Mouse (Mus musculus) heart, adult 10 weeks (tissue): ENCODE data around the gene Mkln1. TPM values are rescaled to one million over a fixed set of nuclear protein-coding genes. Genes with fewer than 3 reads are reported as not detected.

ENCODE experiments used
- polyA plus RNA-seq: library from polyadenylated mRNA; stranded (reverse); fragments of 350-450 nt; fragmentation: Illumina TruSeq; extraction: RNeasy Lipid Tissue Mini Kit (QIAGEN cat#74804); gene quantifications from one replicate; pipeline ENCODE4 v1.2.3, GENCODE M21; 2014; ENCODE audit warnings: low read depth, low replicate concordance

The Mkln1 gene
- polyA plus RNA-seq, result 162 TPM

GRCm38 (mm10) chr6:31398431-31399205 is at the start of gene Mkln1:
Mkln1 (plus strand) TSS chr6:31398735.

GRCm38 (mm10) chr6:31563235-31564181 is 165.0 kb downstream of the Mkln1 start, which contains the start of gene Podxl:
Podxl (minus strand) TSS chr6:31563981.

Other genes starting within 250 kb of the Mkln1 start
- 74.0 TPM for gene Podxl, start 165.2 kb downstream of the Mkln1 start, polyA plus RNA-seq